Mouse (Mus musculus) gastrocnemius, postnatal 10 days (tissue): Measurements from ENCODE around the gene Bak1. TPM values are rescaled to one million over a fixed set of nuclear protein-coding genes. Genes with fewer than 3 reads are reported as not detected.

Experiments used
- DNase-seq: peaks from one replicate; pipeline ENCODE4 v3.0.0; 2021; ENCODE audit warnings: mixed read lengths
- long read RNA-seq, 2 experiments: library from polyadenylated mRNA; stranded (forward); transcript quantifications; one replicate each; pipeline ENCODE4 v2.0.0; 2021
- total RNA-seq, 2 experiments: library from RNA; stranded (reverse); gene quantifications; 2 replicates each; pipeline ENCODE4 v1.2.3; 2021

Bak1 gene
- total RNA-seq: 10 to 100 TPM; 26.5 to 30.5 TPM
- long read RNA-seq, experiment 1, partial matches to known transcripts: 0 of 4 reads
- long read RNA-seq, experiment 1, other reads (novel, unspliced or antisense): 3 of 4 reads
- long read RNA-seq, experiment 2, partial matches to known transcripts: 0 of 5 reads
- long read RNA-seq, experiment 2, other reads (novel, unspliced or antisense): 5 of 5 reads

DNA sequence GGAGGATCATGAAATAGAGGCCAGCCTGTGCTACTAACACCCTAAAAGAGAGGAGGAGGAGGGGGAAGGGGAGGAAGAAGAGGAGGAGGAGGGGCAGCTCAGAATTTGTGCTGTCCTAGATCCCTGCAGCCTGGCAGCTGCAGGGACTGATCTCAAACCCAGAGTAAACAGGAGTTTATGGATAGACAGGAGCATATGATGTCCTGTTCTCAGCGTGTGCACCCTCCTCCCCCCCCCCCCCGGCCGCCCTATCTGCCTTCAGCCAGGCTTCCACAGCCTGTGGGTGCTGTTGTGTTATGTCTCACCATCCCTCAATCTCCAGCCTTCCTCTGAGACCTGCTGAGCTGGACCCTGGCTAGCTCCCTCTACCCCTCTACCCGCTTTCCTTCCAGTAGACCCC lies at the start of gene Bak1:
Gene Bak1 (minus strand): TSS at position 101 of the 400 bp plus-strand sequence.
- DNase-seq: no peak

DNA sequence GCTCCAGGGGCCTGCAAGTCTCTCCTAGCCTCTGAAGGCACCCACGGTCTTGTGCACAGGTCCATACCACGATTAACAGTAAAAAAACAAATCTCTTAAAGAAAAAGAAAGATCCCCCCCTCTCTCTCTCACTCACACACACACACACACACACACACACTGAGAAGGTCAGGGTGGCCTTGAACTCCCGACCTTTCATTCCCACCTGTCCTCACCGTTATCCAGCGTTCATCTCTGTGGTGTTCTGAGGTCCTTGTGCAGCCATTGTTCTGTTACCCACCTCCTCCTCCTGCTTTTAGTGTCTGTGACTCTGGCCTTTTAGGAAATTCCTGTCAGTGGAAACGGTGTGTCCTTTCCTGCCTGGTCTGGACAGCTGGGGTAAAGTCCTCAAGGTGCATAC lies 49.7 kb upstream of the Bak1 start:
- DNase-seq: no peak

DNA sequence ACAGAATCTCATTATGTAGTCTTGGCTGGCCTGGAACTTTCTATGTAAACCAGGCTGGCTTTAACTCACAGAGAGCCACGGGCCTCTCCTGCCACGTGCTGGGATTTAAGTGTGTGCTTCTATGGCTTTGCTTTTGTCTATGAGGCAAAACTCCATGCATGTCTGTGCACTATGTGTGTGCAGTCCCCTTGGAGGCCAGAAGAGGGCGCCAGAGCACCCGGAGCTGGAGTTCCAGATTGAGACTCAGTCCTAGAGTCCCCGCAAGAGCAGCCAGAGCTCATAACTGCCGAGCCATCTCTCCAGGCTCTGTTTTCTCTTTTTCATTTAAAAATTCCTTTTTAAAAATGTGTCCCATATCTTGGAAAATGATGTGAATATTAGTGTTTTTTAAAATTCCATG lies 49.1 kb upstream of the Bak1 start:
- DNase-seq: no peak

DNA sequence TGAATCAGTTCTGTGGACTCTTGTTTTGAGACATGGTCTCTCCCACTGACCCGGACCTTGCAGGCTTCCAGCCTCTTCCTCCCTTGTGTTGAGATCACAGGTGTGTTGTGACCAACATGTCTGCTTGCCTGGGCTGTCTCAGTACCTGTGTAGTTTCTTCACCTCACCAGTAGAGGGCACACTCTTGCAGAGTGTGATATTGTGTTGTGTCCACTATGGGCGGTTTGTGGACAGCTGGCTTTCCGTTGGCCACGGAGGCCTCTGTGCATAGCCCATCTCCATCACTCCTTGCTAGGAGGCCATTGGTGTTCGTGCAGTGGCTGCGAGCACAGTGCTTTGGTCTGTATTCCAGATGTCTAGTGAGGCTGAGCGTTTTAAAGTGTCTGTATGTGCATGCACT lies 48.3 kb upstream of the Bak1 start:
- DNase-seq: no peak

DNA sequence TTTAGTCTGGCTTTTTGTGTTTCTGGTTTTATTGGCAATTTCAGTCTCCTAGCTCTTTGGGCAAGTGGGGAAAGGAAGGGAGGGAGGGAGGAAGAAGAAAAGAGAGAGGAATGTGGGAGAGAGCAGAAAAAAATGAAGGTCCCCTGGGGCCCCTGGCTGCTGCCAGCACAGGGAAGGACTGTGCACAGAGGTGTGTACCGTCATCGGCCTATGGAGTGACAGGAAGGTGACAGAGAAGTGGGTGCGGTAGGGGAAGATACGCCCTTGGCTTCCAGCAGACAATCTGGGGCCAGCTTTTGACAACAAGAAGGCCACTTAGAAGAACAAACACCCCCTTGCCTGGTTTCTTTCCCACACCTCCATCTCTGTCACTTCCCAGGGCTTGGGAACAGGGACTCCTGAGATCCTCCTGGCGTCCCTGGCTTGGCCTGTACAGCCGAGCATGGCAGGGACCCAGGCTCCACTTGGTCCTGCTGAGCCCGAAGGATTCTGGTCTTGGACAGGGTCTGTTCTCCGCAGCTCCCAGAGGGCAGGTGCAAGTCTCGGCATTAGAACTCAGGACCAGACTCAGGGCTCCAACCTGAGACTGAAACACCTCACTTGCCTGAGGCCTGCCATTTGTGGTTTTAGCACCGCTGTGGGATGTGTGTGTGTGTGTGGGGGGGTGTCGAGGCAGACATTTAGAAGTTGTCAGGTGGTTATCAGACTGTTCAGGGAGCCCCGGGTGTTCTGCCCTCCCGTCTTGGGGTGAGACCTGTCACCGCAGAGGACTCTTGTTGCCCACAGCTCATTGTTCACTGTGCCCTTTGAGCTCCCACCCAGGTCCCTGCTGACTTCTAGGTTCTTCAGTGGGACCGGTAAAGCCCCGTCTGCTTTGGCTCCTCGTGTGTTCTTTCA lies 46.3 kb upstream of the Bak1 start:
- no peak for DNase-seq

DNA sequence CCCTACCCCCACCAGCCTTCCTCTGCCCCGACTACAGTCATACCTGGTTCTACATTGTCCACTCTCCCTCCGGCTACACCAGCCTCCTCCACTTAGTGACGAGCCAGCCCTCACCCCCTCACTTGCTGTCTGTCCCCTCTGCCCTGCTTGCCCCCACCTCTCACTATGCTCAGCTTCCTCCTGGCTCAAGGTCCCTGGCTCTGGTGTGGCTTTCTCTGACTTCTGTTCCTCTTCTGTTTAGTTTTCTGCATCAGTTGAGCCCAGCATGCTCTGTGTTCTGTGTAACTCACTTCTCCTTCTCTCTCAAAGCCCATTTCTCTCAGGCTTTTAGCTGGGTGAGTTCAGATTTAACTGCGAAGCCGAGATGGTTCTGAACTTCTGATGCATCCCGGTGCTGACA lies 45.4 kb upstream of the Bak1 start:
- DNase-seq: no peak

DNA sequence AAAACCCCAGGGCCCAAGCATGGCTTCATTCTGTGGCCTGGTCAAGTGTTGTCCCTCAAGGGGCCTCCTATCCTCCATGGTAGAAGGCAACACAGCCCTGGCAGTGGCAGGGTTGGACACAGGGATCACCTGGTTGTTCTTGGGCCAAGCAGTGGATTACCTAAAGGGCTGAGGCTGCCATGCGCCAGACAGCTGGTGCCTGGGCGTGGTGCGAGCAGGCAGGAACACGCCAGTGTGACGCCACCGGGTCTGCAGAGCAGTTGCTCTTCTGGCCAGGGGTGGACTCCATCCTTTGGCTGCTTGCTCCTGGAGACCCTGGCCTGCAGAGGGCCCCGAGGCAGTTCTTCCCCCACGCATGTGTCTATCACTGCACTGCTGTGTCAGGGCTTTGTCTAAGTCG lies 45.0 kb upstream of the Bak1 start:
- no peak for DNase-seq

DNA sequence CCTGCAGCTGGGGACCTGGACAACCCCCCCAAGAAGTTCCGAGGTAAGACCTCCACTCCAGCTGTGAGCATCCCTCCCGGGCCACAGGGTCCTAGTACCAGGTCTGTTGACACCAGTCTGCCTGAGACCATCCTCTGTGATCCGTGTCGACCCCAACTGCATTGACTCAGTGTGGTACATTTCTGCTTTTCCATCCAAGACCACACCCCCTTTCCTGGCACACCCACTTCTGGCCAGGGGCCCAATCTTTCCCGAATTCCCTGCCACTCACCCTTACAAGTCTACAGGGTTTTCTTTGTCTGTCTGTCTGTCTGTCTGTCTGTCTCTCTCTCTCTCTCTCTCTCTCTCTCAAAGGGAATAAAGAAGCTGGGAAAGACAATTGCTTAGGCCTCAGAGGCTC lies 44.3 kb upstream of the Bak1 start:
- DNase-seq: no peak

DNA sequence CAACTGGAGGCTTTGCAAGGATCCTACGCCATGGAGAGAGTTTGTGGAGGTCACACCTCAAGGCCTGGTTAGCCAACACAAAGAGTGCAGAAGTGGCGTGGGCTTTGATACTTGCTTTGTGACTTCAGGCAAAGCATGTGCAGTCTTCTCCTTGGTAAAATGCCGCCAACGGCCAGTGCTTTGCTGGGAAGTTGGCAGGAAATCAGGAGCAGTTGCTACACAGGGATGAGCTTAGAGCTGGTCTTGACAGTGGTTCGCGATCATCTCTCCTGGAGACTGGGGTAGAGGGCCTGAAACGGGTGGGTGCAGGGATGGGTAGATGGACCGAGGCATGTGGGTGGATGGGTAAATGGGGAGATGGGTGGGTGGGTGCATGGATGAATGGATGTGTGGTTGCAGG lies 43.6 kb upstream of the Bak1 start:
- DNase-seq: no peak

DNA sequence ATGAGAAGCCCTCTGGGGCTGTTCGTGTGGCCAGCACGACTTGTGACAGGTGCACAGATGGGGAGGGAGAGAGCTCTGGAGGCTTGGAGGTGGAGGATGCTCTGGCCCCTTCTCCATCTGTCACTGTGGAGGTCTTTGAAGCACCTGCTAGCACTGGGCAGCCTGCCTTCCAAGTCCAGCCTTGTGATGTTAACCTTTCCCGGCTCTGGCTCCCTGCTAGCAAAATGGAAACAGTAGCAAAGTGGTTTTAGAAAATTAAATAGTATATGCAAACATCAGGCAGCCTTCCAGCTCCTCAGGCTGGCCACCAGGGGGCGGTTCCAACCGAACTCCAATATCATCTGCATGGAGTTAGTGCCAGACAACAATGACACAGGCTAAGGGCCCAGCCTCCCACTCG lies 42.8 kb upstream of the Bak1 start:
- DNase-seq: peak; percentile 51

DNA sequence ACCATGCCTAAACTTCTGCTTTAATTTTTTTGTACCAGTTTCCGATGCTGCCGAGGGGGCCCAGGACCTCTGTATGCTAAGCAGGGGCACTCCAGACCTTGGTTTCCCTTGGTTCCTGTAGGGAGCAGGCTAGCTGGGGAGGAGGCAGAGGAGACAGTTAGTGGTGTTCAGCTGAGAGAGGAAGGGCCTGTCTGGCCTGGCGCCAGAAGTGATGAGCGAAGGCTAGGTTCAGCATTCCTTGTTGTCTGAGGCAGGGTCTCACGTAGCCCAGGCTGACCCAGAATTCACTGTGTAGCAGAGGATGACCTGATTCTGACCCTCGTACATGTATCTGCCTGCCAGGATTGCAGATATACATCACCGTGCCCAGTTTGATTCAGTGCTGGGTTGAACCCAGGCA lies 42.1 kb upstream of the Bak1 start:
- DNase-seq: no peak

DNA sequence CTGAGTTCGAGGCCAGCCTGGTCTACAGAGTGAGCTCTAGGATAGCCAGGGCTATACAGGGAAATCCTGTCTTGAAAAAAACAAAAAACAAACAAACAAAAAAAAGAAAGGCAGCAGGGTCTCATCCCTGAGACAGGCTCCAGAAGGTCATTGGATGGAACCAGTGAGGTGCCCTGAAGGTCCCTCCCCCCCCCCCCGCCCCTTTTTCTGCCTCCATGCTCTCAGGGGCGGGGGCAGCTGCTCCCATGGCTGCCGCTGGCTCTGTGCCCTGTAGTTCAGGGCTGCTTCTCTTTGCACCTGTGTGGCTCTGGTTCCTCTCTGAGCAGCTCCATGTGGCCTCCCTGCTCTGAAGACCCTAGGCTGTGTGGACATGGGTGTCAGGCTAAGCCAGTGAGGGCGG lies 40.3 kb upstream of the Bak1 start:
- no peak for DNase-seq

DNA sequence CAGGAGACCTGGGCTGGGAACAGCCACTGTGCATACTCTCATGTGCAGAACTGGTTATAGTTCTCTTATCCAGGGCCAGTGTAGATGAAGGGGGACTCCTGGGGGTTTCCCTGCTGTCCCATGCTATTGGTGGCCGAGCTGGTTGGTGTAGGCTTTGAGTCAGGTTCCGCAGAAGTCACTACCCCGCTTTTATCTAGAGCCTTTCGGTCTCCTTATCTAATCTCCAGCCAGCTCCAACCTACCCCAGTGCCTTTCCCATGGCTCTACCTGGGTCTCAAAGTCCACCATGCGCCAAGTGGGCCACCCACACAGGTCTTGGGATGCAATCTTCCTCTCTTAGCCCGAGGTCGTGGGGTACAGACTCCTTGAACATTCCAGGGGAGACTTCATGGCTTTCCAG lies 37.3 kb upstream of the Bak1 start:
- DNase-seq: no peak

DNA sequence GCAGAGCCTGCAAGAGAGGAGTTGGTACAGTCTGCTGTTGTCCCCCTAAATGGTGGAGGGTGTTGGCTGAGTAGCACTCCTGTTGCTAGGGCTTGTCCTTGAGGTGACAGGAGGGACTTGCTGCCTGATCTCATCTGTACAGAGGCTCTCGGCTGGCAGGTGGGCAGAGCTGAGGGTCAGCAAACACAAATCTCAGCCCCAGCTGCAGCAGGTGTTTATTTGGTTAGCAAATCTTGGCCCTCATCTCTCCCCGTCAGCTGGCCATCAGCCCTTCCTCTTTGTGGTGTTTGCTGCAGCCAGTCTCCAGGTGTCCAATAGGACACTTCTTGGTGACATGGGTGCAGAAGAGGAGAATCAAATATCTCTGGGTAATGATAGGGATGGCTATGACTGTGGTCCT lies 35.4 kb upstream of the Bak1 start:
- DNase-seq: no peak

DNA sequence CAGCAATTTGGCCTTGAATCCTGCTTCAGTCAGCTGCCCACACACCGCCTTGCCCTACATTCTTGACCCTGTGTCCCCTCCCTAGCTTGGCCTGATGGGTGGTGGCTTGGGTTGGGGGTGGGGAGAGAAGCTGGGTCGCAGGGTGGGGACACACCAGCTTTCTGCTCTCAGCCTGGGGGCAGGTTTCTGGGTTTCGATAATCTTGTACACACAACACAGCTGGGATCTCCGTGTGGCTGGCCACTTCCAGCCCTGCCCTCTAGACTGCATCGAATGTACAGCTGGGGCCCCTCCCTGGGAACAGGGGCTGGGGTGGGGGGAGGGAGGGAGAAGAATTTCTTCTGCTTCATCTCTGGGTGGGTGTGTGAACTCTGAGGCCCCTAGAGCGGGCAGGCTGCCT lies 34.9 kb upstream of the Bak1 start:
- DNase-seq: no peak

DNA sequence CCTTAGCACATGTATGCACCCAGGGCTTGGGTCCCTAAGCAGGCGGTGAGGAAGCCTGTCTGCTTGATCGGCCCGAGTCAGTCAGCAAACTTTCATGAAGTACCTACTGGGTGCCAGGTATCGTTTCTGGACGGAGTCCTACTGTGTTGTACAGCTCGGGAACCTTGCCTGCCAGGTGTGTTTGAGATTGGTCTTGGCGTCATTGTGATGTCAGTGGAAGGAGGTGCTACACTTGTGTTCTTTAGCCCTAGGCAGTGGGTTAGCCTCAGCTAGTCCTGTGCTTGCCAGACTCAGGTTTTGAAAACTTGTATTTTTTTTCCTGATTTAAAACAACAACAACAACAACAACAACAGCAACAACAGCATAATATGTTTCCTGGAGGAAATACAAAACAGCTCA lies 33.9 kb upstream of the Bak1 start:
- DNase-seq: no peak

DNA sequence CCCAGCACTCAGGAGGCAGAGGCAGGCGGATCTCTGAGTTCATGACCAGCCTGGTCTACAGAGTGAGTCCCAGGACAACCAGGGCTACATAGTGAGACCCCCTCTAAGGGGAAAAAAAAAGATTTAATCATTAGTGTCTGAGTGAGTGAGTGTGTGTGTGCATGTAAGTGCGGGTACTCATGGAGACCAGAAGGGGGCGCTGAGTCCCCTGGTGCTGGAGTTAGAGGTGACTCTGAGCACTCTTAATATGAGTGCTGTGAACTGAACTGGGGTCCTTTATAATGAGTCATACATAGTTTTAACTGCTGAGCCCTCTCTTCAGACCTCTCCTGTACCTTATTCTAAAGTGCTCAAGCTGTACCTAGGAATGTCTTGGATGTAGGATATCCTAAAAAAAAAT lies 32.9 kb upstream of the Bak1 start:
- DNase-seq: no peak

DNA sequence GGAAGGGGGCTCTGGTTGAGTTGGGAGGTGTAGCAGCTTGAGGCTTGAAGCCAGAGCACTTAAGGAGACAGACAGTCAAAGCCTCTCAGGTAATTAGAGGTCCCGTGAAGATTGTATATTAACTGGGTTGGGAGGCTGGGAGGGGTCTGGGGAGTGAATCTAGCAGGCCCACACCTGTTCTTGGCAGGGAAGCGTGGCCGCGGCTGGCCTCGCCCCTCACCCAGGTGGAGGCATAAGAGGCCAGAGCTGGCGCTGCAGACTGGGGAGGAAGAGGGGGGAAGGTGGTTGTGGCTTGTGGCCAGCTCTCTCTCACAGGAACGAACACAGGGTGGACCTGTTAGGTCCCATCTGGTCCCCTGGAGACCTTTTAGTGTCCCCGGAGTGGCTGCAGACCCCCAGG lies 31.9 kb upstream of the Bak1 start:
- DNase-seq: no peak

DNA sequence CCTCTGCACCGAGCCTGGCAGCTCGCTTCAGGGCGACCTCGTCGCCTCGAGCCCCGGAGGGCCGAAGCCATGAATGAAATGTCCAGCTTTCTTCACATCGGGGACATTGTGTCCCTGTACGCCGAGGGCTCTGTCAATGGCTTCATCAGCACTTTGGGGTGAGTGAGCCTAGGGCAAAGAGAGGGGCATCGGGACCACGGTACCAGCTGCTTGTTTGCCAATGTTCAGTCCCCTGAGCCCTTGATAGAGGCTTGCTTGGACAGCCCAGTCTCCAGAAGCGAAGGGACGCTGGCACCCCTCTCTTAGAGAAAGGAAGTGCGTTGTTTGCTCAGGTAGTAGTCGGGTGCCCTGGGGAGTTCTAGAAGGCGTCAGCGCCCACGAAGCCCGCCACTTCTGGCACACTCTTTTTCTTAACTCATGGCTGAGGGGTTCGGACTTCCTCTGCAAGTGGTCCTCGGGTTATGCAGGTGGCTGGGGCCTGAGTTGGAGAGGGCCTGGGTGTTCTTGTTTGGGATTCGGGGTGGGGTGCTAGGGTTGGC lies 28.8 kb upstream of the Bak1 start:
- no peak for DNase-seq

DNA sequence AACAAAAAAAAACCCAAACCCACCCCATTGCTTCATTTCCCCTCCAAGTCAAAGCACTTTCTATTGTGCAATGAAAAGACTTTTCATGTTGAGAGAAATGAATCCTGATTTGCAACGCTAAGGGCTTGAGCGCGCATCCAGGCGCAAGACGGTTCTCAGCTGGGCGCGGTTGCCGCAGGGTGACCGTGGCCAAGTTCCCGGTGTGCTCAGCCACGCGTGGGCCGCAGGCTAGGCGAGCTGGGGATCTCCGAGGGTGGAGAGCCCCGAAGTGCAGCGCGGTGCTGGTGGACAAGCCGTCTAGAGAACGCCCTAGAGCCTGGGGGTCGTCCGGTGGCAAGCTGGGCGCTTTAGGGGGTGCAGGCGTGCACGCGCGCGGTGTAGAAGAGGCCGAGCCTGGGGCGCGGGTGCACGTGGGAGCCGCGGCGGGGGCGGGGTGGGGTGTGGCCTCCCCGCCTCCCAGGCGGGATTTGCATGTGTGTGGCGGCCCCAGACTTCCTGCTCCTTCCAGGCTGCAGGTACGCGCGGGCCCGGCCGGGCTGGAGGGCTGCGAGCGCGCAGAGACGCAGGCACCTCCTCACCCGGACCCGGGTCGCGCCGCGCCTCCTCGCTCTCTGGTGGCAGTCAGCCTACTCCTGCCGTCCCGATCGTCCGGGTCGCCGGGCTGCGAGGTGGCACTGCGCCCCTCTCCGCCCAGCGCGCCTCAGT lies 28.2 kb upstream of the Bak1 start, which contains the start of gene Itpr3:
Gene Itpr3 (plus strand): TSS at position 493 of the 705 bp plus-strand sequence.
- DNase-seq: peak; percentile 61

DNA sequence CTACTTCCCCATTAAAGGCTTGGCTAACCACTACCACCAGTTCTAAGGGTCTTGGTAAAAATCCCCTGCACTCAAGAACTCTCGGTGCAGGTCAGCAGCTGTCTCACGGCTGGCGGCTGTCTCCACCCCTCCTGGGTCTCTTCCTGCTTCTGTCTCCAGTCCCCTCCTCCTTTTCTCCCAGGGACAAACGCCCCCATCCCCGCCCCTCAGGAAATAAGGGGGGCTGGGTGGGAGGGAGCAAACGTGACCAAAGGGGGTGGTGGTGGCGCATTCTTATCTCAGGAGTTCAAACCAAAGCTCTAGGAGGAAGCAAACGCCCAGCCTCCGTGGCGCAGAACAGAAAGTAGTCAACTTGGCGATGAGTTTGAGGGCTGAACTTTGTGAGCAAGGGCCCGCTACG lies 27.4 kb upstream of the Bak1 start:
- DNase-seq: no peak

DNA sequence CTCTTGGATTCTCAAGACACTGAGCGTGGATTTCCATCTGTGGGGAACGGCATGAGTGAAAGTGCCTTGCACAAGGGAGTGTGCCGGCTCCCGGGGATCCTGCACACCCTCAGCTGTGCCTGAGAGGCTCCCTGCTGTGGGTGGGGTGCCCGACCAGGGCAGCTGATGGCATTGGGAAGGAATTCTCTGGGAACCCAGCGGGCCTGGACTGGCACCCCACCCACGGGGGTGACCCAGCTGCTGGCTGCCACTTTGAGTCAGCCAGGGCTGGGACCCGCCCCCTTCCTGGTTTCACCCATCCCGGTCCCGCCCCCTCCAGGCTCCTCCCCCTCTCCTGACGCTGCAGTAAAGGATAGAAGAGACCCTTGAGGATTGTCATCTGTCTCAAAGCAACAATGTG lies 22.7 kb upstream of the Bak1 start:
- peak; percentile 62 for DNase-seq

DNA sequence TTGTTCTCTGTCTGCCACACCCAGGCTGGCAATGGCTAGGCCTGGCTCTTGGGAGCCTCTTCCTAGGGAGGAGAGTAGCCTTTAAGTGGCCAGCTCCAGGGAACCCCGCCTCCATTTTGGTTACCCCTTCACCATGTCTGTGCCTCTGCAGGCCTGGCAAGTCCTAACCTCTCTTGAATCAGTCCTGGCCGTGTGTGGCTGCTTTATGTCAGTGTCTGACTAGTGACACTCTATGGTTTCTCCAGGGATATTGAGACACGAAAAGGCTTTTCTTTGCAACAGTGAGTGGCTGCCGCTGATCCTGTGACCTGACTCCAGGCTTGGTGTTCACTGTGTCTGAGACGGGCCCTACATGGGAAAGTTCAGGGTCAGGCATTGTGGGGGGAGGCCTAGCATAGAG lies 22.0 kb upstream of the Bak1 start:
- no peak for DNase-seq
